Mouse (Mus musculus) stomach, embryonic 15.5 days (tissue): ENCODE data around the gene Cers1. TPM values are rescaled to one million over a fixed set of nuclear protein-coding genes. Genes with fewer than 3 reads are reported as not detected.

Experiments
- ATAC-seq: fragments of 200-750 bp; cut with Nextera tagmentation; 2 replicates; pipeline ENCODE4 v1.8.0; 2017; ENCODE audit warnings: low read depth, moderate number of reproducible peaks, moderate TSS enrichment; ENCODE audit not compliant: insufficient read depth, low FRiP score
- H3K27ac ChIP-seq: fragments of 300-500 bp; sonication (generic); 2 replicates; pipeline ENCODE4 v1.5.1; 2015; ENCODE audit warnings: mild to moderate bottlenecking, inconsistent platforms
- H3K27me3 ChIP-seq: fragments of 300-500 bp; sonication (generic); replicated peaks from 2 replicates; pipeline ENCODE4 v1.6.1; 2015; ENCODE audit warnings: inconsistent platforms
- H3K36me3 ChIP-seq: fragments of 300-500 bp; sonication (generic); 2 replicates; pipeline ENCODE4 v1.6.1; 2015; ENCODE audit warnings: inconsistent platforms
- H3K4me1 ChIP-seq: fragments of 300-500 bp; sonication (generic); 2 replicates; pipeline ENCODE4 v1.6.1; 2015; ENCODE audit warnings: inconsistent platforms
- H3K4me2 ChIP-seq: fragments of 300-500 bp; sonication (generic); 2 replicates; pipeline ENCODE4 v1.6.1; 2015; ENCODE audit warnings: mild to moderate bottlenecking, inconsistent platforms
- H3K4me3 ChIP-seq: fragments of 300-500 bp; sonication (generic); replicated peaks from 2 replicates; pipeline ENCODE4 v1.5.1; 2015; ENCODE audit warnings: inconsistent platforms
- H3K9ac ChIP-seq: fragments of 300-500 bp; sonication (generic); 2 replicates; pipeline ENCODE4 v1.6.1; 2015; ENCODE audit warnings: inconsistent platforms
- H3K9me3 ChIP-seq: fragments of 300-500 bp; sonication (generic); 2 replicates; pipeline ENCODE4 v1.6.1; 2016; ENCODE audit warnings: inconsistent platforms
- WGBS: fragments of 180-500 bp; shearing (Covaris S2); methylation state at CpG from one replicate; pipeline ENCODE4 v1.1.7; 2015; 5-methylcytosine and 5-hydroxymethylcytosine counted together
- polyA plus RNA-seq: library from polyadenylated mRNA; unstranded; fragments of >200 nt; fragmentation: Nextera tagmentation; extraction: Ambion mirVana; gene quantifications from 2 replicates; pipeline ENCODE4 v1.2.1, GENCODE M21; 2015

Gene Cers1
- polyA plus RNA-seq, 1 experiment from 2014 or later, result 4.4 TPM

GRCm38 (mm10) chr8:70376275-70376741 lies 60.7 kb downstream of the Cers1 start:
- H3K4me1 ChIP-seq, result peaks cover 35% of the 10 kb centered on the region
- 8% methylated on average over 37 of the region's 37 CpGs for WGBS
- no peak for ATAC-seq

GRCm38 (mm10) chr8:70377049-70377448 lies 61.5 kb downstream of the Cers1 start:
- ATAC-seq, result no peak
- Histone ChIP-seq H3K4me3 (no peak overlapping the region), H3K9ac (no peak overlapping the region), H3K4me2 (no peak overlapping the region), H3K27me3 (peaks cover 70% of the 10 kb centered on the region), H3K36me3 (no peaks in the 10 kb centered on the region), H3K4me1 (peaks cover 35% of the 10 kb centered on the region), H3K27ac (no peak overlapping the region), H3K9me3 (no peaks in the 10 kb centered on the region)
- WGBS, result 14% methylated on average over 15 of the region's 15 CpGs

More at GRCm38 (mm10) chr8:70376275-70376741, 60.7 kb downstream of the Cers1 start:
- H3K36me3 ChIP-seq, result no peaks in the 10 kb centered on the region
- no peak overlapping the region for H3K9ac ChIP-seq
- peak overlapping the region; percentile 34 for H3K4me2 ChIP-seq
- no peaks in the 10 kb centered on the region for H3K9me3 ChIP-seq
- peak overlapping the region; percentile 3; the same call in 1 of the 2 replicates for H3K4me3 ChIP-seq
- no peak overlapping the region for H3K27ac ChIP-seq
- peaks cover 77% of the 10 kb centered on the region for H3K27me3 ChIP-seq

GRCm38 (mm10) chr8:70380069-70380468 lies 64.5 kb downstream of the Cers1 start:
- Histone ChIP-seq H3K4me3 (no peak overlapping the region), H3K27ac (no peak overlapping the region), H3K9ac (no peak overlapping the region), H3K4me2 (no peak overlapping the region), H3K4me1 (peaks cover 16% of the 10 kb centered on the region), H3K27me3 (peaks cover 41% of the 10 kb centered on the region), H3K36me3 (no peaks in the 10 kb centered on the region), H3K9me3 (no peaks in the 10 kb centered on the region)
- WGBS, result 79% methylated on average over 12 of the region's 12 CpGs
- ATAC-seq, result no peak

Other genes starting within 250 kb of the Cers1 start
- gene Tm6sf2, start 242.9 kb upstream of the Cers1 start, polyA plus RNA-seq, result 7.0 and 9.9 TPM in 2 replicates
- 0.10 and 0.14 TPM in 2 replicates for gene Hapln4, start 232.3 kb upstream of the Cers1 start, polyA plus RNA-seq
- gene Ncan, start 194.9 kb upstream of the Cers1 start, polyA plus RNA-seq, result 1.8 TPM in 2 replicates
- 38.2 and 39.4 TPM in 2 replicates for gene Nr2c2ap, start 184.4 kb upstream of the Cers1 start, polyA plus RNA-seq
- 14.4 and 14.8 TPM in 2 replicates for gene Rfxank, start 176.6 kb upstream of the Cers1 start, polyA plus RNA-seq
- 42.6 and 43.2 TPM in 2 replicates for gene Borcs8, start 176.3 kb upstream of the Cers1 start, polyA plus RNA-seq
- gene Mef2b, start 176.1 kb upstream of the Cers1 start, polyA plus RNA-seq, result 0.19 and 0.26 TPM in 2 replicates
- gene Tmem161a, start 143.4 kb upstream of the Cers1 start, polyA plus RNA-seq, result 54.4 and 59.0 TPM in 2 replicates
- gene Slc25a42, start 103.5 kb upstream of the Cers1 start, polyA plus RNA-seq, result 4.7 and 6.4 TPM in 2 replicates
- 26.0 and 27.2 TPM in 2 replicates for gene Sugp2, start 81.5 kb upstream of the Cers1 start, polyA plus RNA-seq
- gene Armc6, start 81.3 kb upstream of the Cers1 start, polyA plus RNA-seq, result 21.7 and 26.4 TPM in 2 replicates
- gene Homer3, start 32.9 kb upstream of the Cers1 start, polyA plus RNA-seq, result 32.7 and 38.9 TPM in 2 replicates
- gene Ddx49, start 13.3 kb upstream of the Cers1 start, polyA plus RNA-seq, result 46.3 and 49.8 TPM in 2 replicates
- gene Cope, start 13.3 kb upstream of the Cers1 start, polyA plus RNA-seq, result 379 and 398 TPM in 2 replicates
- 1.7 and 2.2 TPM in 2 replicates for gene Gdf1, start 14.0 kb downstream of the Cers1 start, polyA plus RNA-seq
- gene Upf1, start 37.5 kb downstream of the Cers1 start, polyA plus RNA-seq, result 16.1 and 17.5 TPM in 2 replicates
- gene Comp, start 57.8 kb downstream of the Cers1 start, polyA plus RNA-seq, result 0.22 and 0.28 TPM in 2 replicates
- 15.4 and 18.8 TPM in 2 replicates for gene Crtc1, start 123.8 kb downstream of the Cers1 start, polyA plus RNA-seq
- 20.5 and 20.7 TPM in 2 replicates for gene Klhl26, start 161.2 kb downstream of the Cers1 start, polyA plus RNA-seq
- 3.0 and 3.5 TPM in 2 replicates for gene Tmem59l, start 171.6 kb downstream of the Cers1 start, polyA plus RNA-seq
- gene Crlf1, start 177.4 kb downstream of the Cers1 start, polyA plus RNA-seq, result 2.9 and 4.1 TPM in 2 replicates
- gene Rex1bd, start 191.0 kb downstream of the Cers1 start, polyA plus RNA-seq, result 125 and 130 TPM in 2 replicates
- 843 and 950 TPM in 2 replicates for gene Uba52, start 195.0 kb downstream of the Cers1 start, polyA plus RNA-seq
- 292 and 304 TPM in 2 replicates for gene Fkbp8, start 211.9 kb downstream of the Cers1 start, polyA plus RNA-seq
- 58.5 and 60.1 TPM in 2 replicates for gene Kxd1, start 212.2 kb downstream of the Cers1 start, polyA plus RNA-seq
- gene Ell, start 223.7 kb downstream of the Cers1 start, polyA plus RNA-seq, result 16.1 and 17.7 TPM in 2 replicates